9 mouse cellular contexts compared by ENCODE assay signal in genomic region chr3:96277428-96277799, GRCm38 (mm10). TPM values are rescaled to one million over a fixed set of nuclear protein-coding genes. Genes with fewer than 3 reads are reported as not detected.
DNase-seq lines count a peak whose midpoint lies in the region; ATAC-seq and TF ChIP-seq lines count a peak whose summit lies in the region.
"Had no signal": no experiment of that assay in that cellular context is flagged by ENCODE, and none has a peak within 500 bp of the region (broad histone marks: within the 10 kb centered on the region; RNA-seq: fewer than 3 reads in every experiment).

No protein-coding gene starts in this region.

- WGBS in embryonic facial prominence, embryonic 13.5 days = 12% methylated on average over 8 of the region's 8 CpGs
- 14% methylated on average over 8 of the region's 8 CpGs for WGBS in hindbrain, embryonic 15.5 days
- WGBS in liver, postnatal 0 days (ENCODE audit: insufficient replicate concordance) = 10% methylated on average over 8 of the region's 8 CpGs
- 18% methylated on average over 8 of the region's 8 CpGs for WGBS in olfactory bulb, adult 2 months

- intact Hi-C loops in gastrocnemius, postnatal 14 days (cut with DNase I; ENCODE audit: low total_unique reads) = no loop called here

- ATAC-seq in embryonic facial prominence, embryonic 13.5 days (ENCODE audit: insufficient number of reproducible peaks, insufficient read depth, low FRiP score, low TSS enrichment, low read depth) = no peak
- ATAC-seq in hindbrain, embryonic 15.5 days (ENCODE audit: low FRiP score, low read depth) = no peak; the same call in 1 of the 2 replicates
- ATAC-seq in liver, postnatal 0 days = peak; percentile 66
- no peak for ATAC-seq in inflammation-experienced regulatory T-cells, adult 6 months

- H3K27me3 ChIP-seq in E14TG2a.4 (ENCODE audit: insufficient read depth, low read length) = no peaks in the 10 kb centered on the region
- peaks cover 6% of the 10 kb centered on the region; the same call in 1 of the 2 replicates for H3K27me3 ChIP-seq in embryonic facial prominence, embryonic 13.5 days
- 0 out of 2 replicates have a peak, but pooled peaks cover 5% of the 10 kb centered on the region for H3K27me3 ChIP-seq in hindbrain, embryonic 15.5 days
- H3K27me3 ChIP-seq in liver, postnatal 0 days (ENCODE audit: insufficient read depth, low read length) = 0 out of 2 replicates have a peak, but pooled peaks cover 2% of the 10 kb centered on the region

- peak; percentile 12 for DNase-seq in gastrocnemius, postnatal 14 days
- no peak for DNase-seq in gastrocnemius, adult 8-10 months (ENCODE audit: low spot score in 2 of 2)
- peak; percentile 76 for DNase-seq in liver, postnatal 0 days

- H3K9ac ChIP-seq in embryonic facial prominence, embryonic 13.5 days = peak overlapping the region; percentile 73
- H3K9ac ChIP-seq in hindbrain, embryonic 15.5 days = peak overlapping the region; percentile 42; the same call in 1 of the 2 replicates
- H3K9ac ChIP-seq in liver, postnatal 0 days (replicated peaks) = peak overlapping the region; percentile 77

- TF ChIP-seq POLR2A in olfactory bulb, adult 2 months (IDR thresholded peaks at IDR 0.05; ENCODE audit: insufficient read depth, low read depth, low read length) = no peak

- peak; percentile 30; the same call in 1 of the 2 replicates for TF ChIP-seq CTCF in E14TG2a.4 (conservative IDR thresholded peaks at IDR 0.05; ENCODE audit: low read length)
- TF ChIP-seq CTCF in liver, postnatal 0 days (IDR thresholded peaks at IDR 0.05; ENCODE audit: low read depth) = peak; percentile 55; the same call in 1 of the 2 replicates
- no peak for TF ChIP-seq CTCF in olfactory bulb, adult 2 months (IDR thresholded peaks at IDR 0.05; ENCODE audit: insufficient read depth, low read depth, low read length)

- H3K27ac ChIP-seq in embryonic facial prominence, embryonic 13.5 days = peak overlapping the region; percentile 92
- peak overlapping the region; percentile 94 for H3K27ac ChIP-seq in hindbrain, embryonic 15.5 days (replicated peaks)
- peak overlapping the region; percentile 55 for H3K27ac ChIP-seq in liver, postnatal 0 days (ENCODE audit: low read depth)
- 0 out of 2 replicates have a peak overlapping the region, but pooled peaks have one; percentile 38 for H3K27ac ChIP-seq in olfactory bulb, adult 2 months (ENCODE audit: insufficient read depth, low read depth, low read length)

- H3K9me3 ChIP-seq in E14TG2a.4 (ENCODE audit: low read length) = no peaks in the 10 kb centered on the region
- no peaks in the 10 kb centered on the region for H3K9me3 ChIP-seq in embryonic facial prominence, embryonic 13.5 days
- no peaks in the 10 kb centered on the region for H3K9me3 ChIP-seq in hindbrain, embryonic 15.5 days
- no peaks in the 10 kb centered on the region for H3K9me3 ChIP-seq in liver, postnatal 0 days (ENCODE audit: low read length)

- no peak for TF ChIP-seq EP300 in liver, postnatal 0 days (IDR thresholded peaks at IDR 0.05; ENCODE audit: low read depth)

- peaks cover 52% of the 10 kb centered on the region for H3K4me1 ChIP-seq in E14TG2a.4 (replicated peaks; ENCODE audit: low read depth, low read length)
- peaks cover 10% of the 10 kb centered on the region for H3K4me1 ChIP-seq in embryonic facial prominence, embryonic 13.5 days
- H3K4me1 ChIP-seq in hindbrain, embryonic 15.5 days (replicated peaks) = peaks cover 12% of the 10 kb centered on the region
- peaks cover 13% of the 10 kb centered on the region for H3K4me1 ChIP-seq in liver, postnatal 0 days (ENCODE audit: insufficient read depth)
- H3K4me1 ChIP-seq in olfactory bulb, adult 2 months (ENCODE audit: control insufficient read depth, insufficient read depth, low read length) = peaks cover 4% of the 10 kb centered on the region

- H3K36me3 ChIP-seq in E14TG2a.4 (ENCODE audit: insufficient read depth, low read length) = no peaks in the 10 kb centered on the region
- H3K36me3 ChIP-seq in embryonic facial prominence, embryonic 13.5 days = no peaks in the 10 kb centered on the region
- no peaks in the 10 kb centered on the region for H3K36me3 ChIP-seq in hindbrain, embryonic 15.5 days
- H3K36me3 ChIP-seq in liver, postnatal 0 days (replicated peaks; ENCODE audit: insufficient read depth, low read length) = no peaks in the 10 kb centered on the region

- peak overlapping the region; percentile 82 for H3K4me3 ChIP-seq in E14TG2a.4 (replicated peaks; ENCODE audit: low read length)
- peak overlapping the region; percentile 52 for H3K4me3 ChIP-seq in embryonic facial prominence, embryonic 13.5 days
- H3K4me3 ChIP-seq in hindbrain, embryonic 15.5 days = peak overlapping the region; percentile 64
- H3K4me3 ChIP-seq in liver, postnatal 0 days (ENCODE audit: low read depth, low read length) = peak overlapping the region; percentile 63
- peak overlapping the region; percentile 49 for H3K4me3 ChIP-seq in olfactory bulb, adult 2 months (ENCODE audit: insufficient read depth, low read depth, low read length)

- peak overlapping the region; percentile 89 for H3K4me2 ChIP-seq in embryonic facial prominence, embryonic 13.5 days
- H3K4me2 ChIP-seq in hindbrain, embryonic 15.5 days = peak overlapping the region; percentile 90
- H3K4me2 ChIP-seq in liver, postnatal 0 days (ENCODE audit: low read depth, low read length) = peak overlapping the region; percentile 98

RNA-seq across cellular contexts. Expression of gene Hist2h2bb, which starts 7.9 kb away (rescaled TPM):
- total RNA-seq in gastrocnemius, postnatal 14 days (2021) = 100 to 1,000 TPM; 160 to 175 TPM
- 10 to 100 TPM; 18.8 to 38.2 (median 24.3) TPM for total RNA-seq in gastrocnemius, adult 8-10 months (2022)
- 13.8 and 13.9 TPM in 2 replicates for polyA plus RNA-seq in embryonic facial prominence, embryonic 13.5 days (2015; fragmentation: Nextera tagmentation; extraction: Ambion mirVana)
- 3.0 and 4.2 TPM in 2 replicates for polyA plus RNA-seq in hindbrain, embryonic 15.5 days (2015; fragmentation: Nextera tagmentation; extraction: Ambion mirVana)
- polyA plus RNA-seq in liver, postnatal 0 days (2015; fragmentation: Nextera tagmentation; extraction: Ambion mirVana) = 9.4 and 11.0 TPM in 2 replicates
- polyA plus RNA-seq in olfactory bulb, adult 2 months (2012; ENCODE audit: insufficient read depth, insufficient read length, low replicate concordance, missing spikeins) = not detected in 2 replicates
- polyA plus RNA-seq in inflammation-experienced regulatory T-cells, adult 6 months (2017; shearing (Covaris generic)) = 10 to 100 TPM in 2 of 3 experiments, 1 to 10 TPM in 1; 5.7 to 28.2 (median 20.9) TPM

RNA-seq across cellular contexts. Expression of gene Hist2h3b, which starts 9.0 kb away (rescaled TPM):
- total RNA-seq in gastrocnemius, postnatal 14 days (2021) = 100 to 1,000 TPM; 154 to 189 TPM
- 10 to 100 TPM; 19.4 to 22.9 (median 20.8) TPM for total RNA-seq in gastrocnemius, adult 8-10 months (2022)
- polyA plus RNA-seq in embryonic facial prominence, embryonic 13.5 days (2015; fragmentation: Nextera tagmentation; extraction: Ambion mirVana) = 80.9 and 96.2 TPM in 2 replicates
- polyA plus RNA-seq in hindbrain, embryonic 15.5 days (2015; fragmentation: Nextera tagmentation; extraction: Ambion mirVana) = 12.2 and 19.7 TPM in 2 replicates
- polyA plus RNA-seq in liver, postnatal 0 days (2015; fragmentation: Nextera tagmentation; extraction: Ambion mirVana) = 56.1 and 84.5 TPM in 2 replicates
- not detected in 2 replicates for polyA plus RNA-seq in olfactory bulb, adult 2 months (2012; ENCODE audit: insufficient read depth, insufficient read length, low replicate concordance, missing spikeins)
- polyA plus RNA-seq in inflammation-experienced regulatory T-cells, adult 6 months (2017; shearing (Covaris generic)) = 10 to 100 TPM in 1 of 3 experiments, 1 to 10 TPM in 2; 4.8 to 44.5 (median 9.0) TPM

RNA-seq across cellular contexts. Expression of gene Hist2h4, which starts 14.3 kb away (rescaled TPM):
- total RNA-seq in gastrocnemius, postnatal 14 days (2021) = 10 to 100 TPM; 20.5 to 21.2 TPM
- 1 to 10 TPM; 5.6 to 8.2 (median 6.8) TPM for total RNA-seq in gastrocnemius, adult 8-10 months (2022)
- polyA plus RNA-seq in embryonic facial prominence, embryonic 13.5 days (2015; fragmentation: Nextera tagmentation; extraction: Ambion mirVana) = 11.2 and 12.5 TPM in 2 replicates
- 4.5 and 6.5 TPM in 2 replicates for polyA plus RNA-seq in hindbrain, embryonic 15.5 days (2015; fragmentation: Nextera tagmentation; extraction: Ambion mirVana)
- polyA plus RNA-seq in liver, postnatal 0 days (2015; fragmentation: Nextera tagmentation; extraction: Ambion mirVana) = 40.3 and 56.7 TPM in 2 replicates
- not detected in 2 replicates for polyA plus RNA-seq in olfactory bulb, adult 2 months (2012; ENCODE audit: insufficient read depth, insufficient read length, low replicate concordance, missing spikeins)
- polyA plus RNA-seq in inflammation-experienced regulatory T-cells, adult 6 months (2017; shearing (Covaris generic)) = 1 to 10 TPM; 1.3 to 7.4 (median 5.9) TPM

RNA-seq across cellular contexts. Expression of gene Fcgr1, which starts 16.4 kb away (rescaled TPM):
- under 1 TPM; 0.33 to 0.45 TPM for total RNA-seq in gastrocnemius, postnatal 14 days (2021)
- under 1 TPM in 1 of 4 experiments, not detected in 3; 0.70 TPM for total RNA-seq in gastrocnemius, adult 8-10 months (2022)
- polyA plus RNA-seq in embryonic facial prominence, embryonic 13.5 days (2015; fragmentation: Nextera tagmentation; extraction: Ambion mirVana) = 2.1 and 2.7 TPM in 2 replicates
- polyA plus RNA-seq in hindbrain, embryonic 15.5 days (2015; fragmentation: Nextera tagmentation; extraction: Ambion mirVana) = 1.4 and 2.3 TPM in 2 replicates
- polyA plus RNA-seq in liver, postnatal 0 days (2015; fragmentation: Nextera tagmentation; extraction: Ambion mirVana) = 6.2 and 8.7 TPM in 2 replicates
- polyA plus RNA-seq in olfactory bulb, adult 2 months (2012; ENCODE audit: insufficient read depth, insufficient read length, low replicate concordance, missing spikeins) = not detected in 2 replicates
- polyA plus RNA-seq in inflammation-experienced regulatory T-cells, adult 6 months (2017; shearing (Covaris generic)) = under 1 TPM in 1 of 3 experiments, not detected in 2; 0.43 TPM

RNA-seq across cellular contexts. Expression of gene Hist2h3c1, which starts 30.9 kb away (rescaled TPM):
- not detected for total RNA-seq in gastrocnemius, postnatal 14 days (2021)
- total RNA-seq in gastrocnemius, adult 8-10 months (2022) = not detected
- 1.5 TPM in 1 of 2 replicates, not detected in the other for polyA plus RNA-seq in embryonic facial prominence, embryonic 13.5 days (2015; fragmentation: Nextera tagmentation; extraction: Ambion mirVana)
- polyA plus RNA-seq in hindbrain, embryonic 15.5 days (2015; fragmentation: Nextera tagmentation; extraction: Ambion mirVana) = 0.27 TPM in 1 of 2 replicates, not detected in the other
- 0.78 and 1.5 TPM in 2 replicates for polyA plus RNA-seq in liver, postnatal 0 days (2015; fragmentation: Nextera tagmentation; extraction: Ambion mirVana)
- not detected in 2 replicates for polyA plus RNA-seq in olfactory bulb, adult 2 months (2012; ENCODE audit: insufficient read depth, insufficient read length, low replicate concordance, missing spikeins)
- polyA plus RNA-seq in inflammation-experienced regulatory T-cells, adult 6 months (2017; shearing (Covaris generic)) = not detected
- total RNA-seq: adrenal gland, postnatal 36 days had no signal

Comparison
In these comparisons a context has a peak if more than half of its experiments do, and no peak if none do; other contexts are left out.
1. DNase-seq: peak in gastrocnemius, postnatal 14 days (single experiment) and liver, postnatal 0 days (single experiment); none in gastrocnemius, adult 8-10 months (0 of 2).
2. H3K27ac ChIP-seq: peak in every context shown above with its lines; median percentile 94 in hindbrain, embryonic 15.5 days; 92 in embryonic facial prominence, embryonic 13.5 days; 55 in liver, postnatal 0 days; 38 in olfactory bulb, adult 2 months.
3. Peak in every context shown above with its lines, with median percentiles within 50 percentile points of each other: H3K4me3 ChIP-seq, H3K4me2 ChIP-seq and H3K9ac ChIP-seq.